ENCODE assay signal across 11 mouse cellular contexts in the genomic region with DNA sequence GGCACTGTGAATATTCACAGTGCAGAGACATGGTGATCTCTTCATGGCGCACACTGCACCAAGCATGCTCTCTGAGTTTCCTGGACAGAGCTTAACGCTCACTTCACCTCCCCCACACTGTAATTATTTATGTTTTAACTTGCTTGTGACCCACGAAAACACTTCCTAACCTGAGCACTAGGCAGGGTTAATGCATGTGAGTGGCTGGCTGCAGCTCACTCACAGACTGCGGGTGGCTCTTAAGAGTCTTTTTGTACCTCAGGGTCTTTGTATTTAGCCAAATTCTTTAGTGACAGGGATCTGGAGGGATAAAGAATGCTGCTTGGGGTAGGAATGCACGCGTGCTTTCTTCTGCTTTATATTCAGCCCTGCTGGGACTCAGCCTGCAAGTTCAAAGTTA. TPM values are rescaled to one million over a fixed set of nuclear protein-coding genes. Genes with fewer than 3 reads are reported as not detected.
DNase-seq lines count a peak whose midpoint lies in the region; ATAC-seq lines count a peak whose summit lies in the region.
"Had no signal": no experiment of that assay in that cellular context is flagged by ENCODE, and none has a peak within 500 bp of the region (broad histone marks: within the 10 kb centered on the region; RNA-seq: fewer than 3 reads in every experiment).

No protein-coding gene starts in this region.

- no peaks in the 10 kb centered on the region for H3K27me3 ChIP-seq in hindbrain, embryonic 11.5 days (ENCODE audit: control insufficient read depth, insufficient read depth, low read length)
- H3K27me3 ChIP-seq in hindbrain, embryonic 14.5 days (ENCODE audit: control insufficient read depth, insufficient read depth, low read length): no peaks in the 10 kb centered on the region
- H3K27me3 ChIP-seq in forebrain, embryonic 12.5 days: no peaks in the 10 kb centered on the region
- no peaks in the 10 kb centered on the region for H3K27me3 ChIP-seq in limb, embryonic 15.5 days

- no peak overlapping the region for H3K9ac ChIP-seq in hindbrain, embryonic 11.5 days (ENCODE audit: low read depth, low read length)
- no peak overlapping the region for H3K9ac ChIP-seq in hindbrain, embryonic 14.5 days
- H3K9ac ChIP-seq in forebrain, embryonic 12.5 days: no peak overlapping the region
- H3K9ac ChIP-seq in limb, embryonic 15.5 days: no peak overlapping the region

- H3K9me3 ChIP-seq in hindbrain, embryonic 11.5 days (ENCODE audit: control insufficient read depth, low read length): no peaks in the 10 kb centered on the region
- H3K9me3 ChIP-seq in hindbrain, embryonic 14.5 days (ENCODE audit: control insufficient read depth, low read length): no peaks in the 10 kb centered on the region
- no peaks in the 10 kb centered on the region for H3K9me3 ChIP-seq in forebrain, embryonic 12.5 days
- H3K9me3 ChIP-seq in limb, embryonic 15.5 days: no peaks in the 10 kb centered on the region

- H3K4me1 ChIP-seq in hindbrain, embryonic 11.5 days (replicated peaks; ENCODE audit: control insufficient read depth, insufficient read depth, low read length): no peaks in the 10 kb centered on the region
- H3K4me1 ChIP-seq in hindbrain, embryonic 14.5 days (replicated peaks; ENCODE audit: control insufficient read depth, insufficient read depth, low read length): peaks cover 3% of the 10 kb centered on the region; the same call in 1 of the 2 replicates
- peaks cover 38% of the 10 kb centered on the region for H3K4me1 ChIP-seq in forebrain, embryonic 12.5 days
- peaks cover 49% of the 10 kb centered on the region for H3K4me1 ChIP-seq in limb, embryonic 15.5 days

- H3K4me3 ChIP-seq in hindbrain, embryonic 11.5 days (ENCODE audit: low read depth, low read length): no peak overlapping the region
- H3K4me3 ChIP-seq in hindbrain, embryonic 14.5 days (replicated peaks; ENCODE audit: low read length): no peak overlapping the region
- no peak overlapping the region for H3K4me3 ChIP-seq in forebrain, embryonic 12.5 days (replicated peaks)
- H3K4me3 ChIP-seq in limb, embryonic 15.5 days: no peak overlapping the region

- no peaks in the 10 kb centered on the region for H3K36me3 ChIP-seq in hindbrain, embryonic 11.5 days (ENCODE audit: control insufficient read depth, insufficient read depth, low read length)
- no peaks in the 10 kb centered on the region for H3K36me3 ChIP-seq in hindbrain, embryonic 14.5 days (replicated peaks; ENCODE audit: control insufficient read depth, insufficient read depth)
- no peaks in the 10 kb centered on the region for H3K36me3 ChIP-seq in forebrain, embryonic 12.5 days (replicated peaks)
- no peaks in the 10 kb centered on the region for H3K36me3 ChIP-seq in limb, embryonic 15.5 days

- intact Hi-C loops in left cerebral cortex, postnatal 36 days (cut with DNase I): no loop called here

- peak; percentile 76 for ATAC-seq in hindbrain, embryonic 11.5 days (ENCODE audit: low FRiP score)
- ATAC-seq in hindbrain, embryonic 14.5 days (ENCODE audit: low FRiP score): no peak; the same call in 1 of the 2 replicates
- ATAC-seq in forebrain, embryonic 12.5 days (ENCODE audit: low FRiP score): peak; percentile 78; the same call in 1 of the 2 replicates
- no peak for ATAC-seq in limb, embryonic 15.5 days (ENCODE audit: insufficient number of reproducible peaks, low FRiP score, low TSS enrichment, low read depth)
- ATAC-seq: inflammation-experienced regulatory T-cells, adult 6 months had no signal

- WGBS in hindbrain, embryonic 11.5 days: 11% methylated on average over 6 of the region's 6 CpGs
- 9% methylated on average over 6 of the region's 6 CpGs for WGBS in hindbrain, embryonic 14.5 days
- WGBS in forebrain, embryonic 12.5 days: 3% methylated on average over 6 of the region's 6 CpGs
- 23% methylated on average over 6 of the region's 6 CpGs for WGBS in limb, embryonic 15.5 days

- H3K4me2 ChIP-seq in hindbrain, embryonic 11.5 days (replicated peaks; ENCODE audit: low read depth, low read length): no peak overlapping the region
- H3K4me2 ChIP-seq in hindbrain, embryonic 14.5 days (replicated peaks): no peak overlapping the region
- H3K4me2 ChIP-seq in forebrain, embryonic 12.5 days: no peak overlapping the region
- H3K4me2 ChIP-seq in limb, embryonic 15.5 days: no peak overlapping the region

- H3K27ac ChIP-seq in hindbrain, embryonic 11.5 days (ENCODE audit: low read depth, low read length): peak overlapping the region; percentile 43; the same call in 1 of the 2 replicates
- no peak overlapping the region for H3K27ac ChIP-seq in hindbrain, embryonic 14.5 days
- H3K27ac ChIP-seq in forebrain, embryonic 12.5 days: peak overlapping the region; percentile 43
- H3K27ac ChIP-seq in limb, embryonic 15.5 days: peak overlapping the region; percentile 44; the same call in 1 of the 2 replicates

- peak; percentile 46 for DNase-seq in hindbrain, embryonic 11.5 days (ENCODE audit: low spot score)
- no peak for DNase-seq in hindbrain, embryonic 14.5 days (ENCODE audit: low spot score)
- peak; percentile 75 for DNase-seq in embryo, embryonic 10 days (ENCODE audit: low spot score)
- no peak for DNase-seq in cerebellum, adult 9-10 months
- DNase-seq in adrenal gland, adult (ENCODE audit: inconsistent age in 2 of 2, low spot score in 1 of 2): no peak
- no peak for DNase-seq in left cerebral cortex, postnatal 36 days (ENCODE audit: low spot score in 2 of 2)
- DNase-seq: gastrocnemius, postnatal 36 days; right cerebral cortex, postnatal 25 days had no signal

RNA-seq across cellular contexts. Expression of gene Thbs1, which starts 48.9 kb away (rescaled TPM):
- polyA plus RNA-seq in hindbrain, embryonic 11.5 days (2014; fragmentation: Nextera tagmentation; extraction: Ambion mirVana): 39.9 and 46.1 TPM in 2 replicates
- 6.5 and 6.6 TPM in 2 replicates for polyA plus RNA-seq in hindbrain, embryonic 14.5 days (2014; fragmentation: Nextera tagmentation; extraction: Ambion mirVana)
- polyA plus RNA-seq in forebrain, embryonic 12.5 days (2016; fragmentation: Nextera tagmentation; extraction: Ambion mirVana): 31.7 and 40.6 TPM in 2 replicates
- 79.4 and 97.2 TPM in 2 replicates for polyA plus RNA-seq in limb, embryonic 15.5 days (2015; fragmentation: Nextera tagmentation; extraction: Ambion mirVana)
- total RNA-seq in left cerebral cortex, postnatal 36 days (2021): 1 to 10 TPM; 1.7 to 2.1 TPM

Comparison
In these comparisons a context has a peak if more than half of its experiments do, and no peak if none do; other contexts are left out.
1. ATAC-seq: peak in hindbrain, embryonic 11.5 days (single experiment) and forebrain, embryonic 12.5 days (single experiment); none in hindbrain, embryonic 14.5 days (single experiment) and limb, embryonic 15.5 days (single experiment).
2. DNase-seq: peak in hindbrain, embryonic 11.5 days (single experiment) and embryo, embryonic 10 days (single experiment); none in hindbrain, embryonic 14.5 days (single experiment), cerebellum, adult 9-10 months (single experiment), adrenal gland, adult (0 of 2) and left cerebral cortex, postnatal 36 days (0 of 2).